31 mouse cellular contexts compared by ENCODE assay signal in genomic region chr2:148053411-148053810, GRCm38 (mm10). TPM values are rescaled to one million over a fixed set of nuclear protein-coding genes. Genes with fewer than 3 reads are reported as not detected.
"Had no signal": no experiment of that assay in that cellular context is flagged by ENCODE, and none has a peak within 500 bp of the region (broad histone marks: within the 10 kb centered on the region; RNA-seq: fewer than 3 reads in every experiment).

No protein-coding gene starts in this region.

- H3K9ac ChIP-seq: limb, embryonic 13.5 days; liver, embryonic 12.5 days; liver, embryonic 15.5 days; lung, embryonic 15.5 days; midbrain, embryonic 12.5 days; midbrain, embryonic 15.5 days; neural tube, embryonic 13.5 days had no signal

- H3K4me2 ChIP-seq: limb, embryonic 13.5 days; liver, embryonic 12.5 days; liver, embryonic 15.5 days; lung, embryonic 15.5 days; midbrain, embryonic 12.5 days; midbrain, embryonic 15.5 days; neural tube, embryonic 13.5 days had no signal

- H3K36me3 ChIP-seq: limb, embryonic 10.5 days; limb, embryonic 13.5 days; liver, embryonic 12.5 days; liver, embryonic 15.5 days; lung, embryonic 15.5 days; midbrain, embryonic 12.5 days; midbrain, embryonic 15.5 days; neural tube, embryonic 13.5 days had no signal

- H3K4me1 ChIP-seq: liver, embryonic 12.5 days; liver, embryonic 15.5 days; midbrain, embryonic 12.5 days had no signal

- H3K4me3 ChIP-seq: layer of hippocampus, adult 2 months; limb, embryonic 10.5 days; limb, embryonic 13.5 days; liver, embryonic 12.5 days; liver, embryonic 15.5 days; lung, embryonic 15.5 days; midbrain, embryonic 12.5 days; midbrain, embryonic 15.5 days; myocyte; neural tube, embryonic 13.5 days had no signal

- ATAC-seq: liver, embryonic 12.5 days; midbrain, embryonic 15.5 days had no signal

- DNase-seq: kidney, adult 2 months; kidney, postnatal 25 days; layer of hippocampus, adult 9-11 months; liver; lung, adult 18-20 months; lung, postnatal 14 days; lung, postnatal 4 days; right cerebral cortex, adult 18-20 months; right cerebral cortex, postnatal 14 days; right cerebral cortex, postnatal 4 days; thymus, adult 18-20 months; thymus, postnatal 36 days had no signal

- H3K9me3 ChIP-seq: limb, embryonic 10.5 days; limb, embryonic 13.5 days; liver, embryonic 12.5 days; liver, embryonic 15.5 days; lung, embryonic 15.5 days; midbrain, embryonic 12.5 days; midbrain, embryonic 15.5 days; neural tube, embryonic 13.5 days had no signal

- H3K27ac ChIP-seq: kidney, postnatal 0 days; layer of hippocampus, adult 2 months; limb, embryonic 10.5 days; limb, embryonic 13.5 days; liver, embryonic 12.5 days; liver, embryonic 15.5 days; lung, embryonic 15.5 days; midbrain, embryonic 12.5 days; midbrain, embryonic 15.5 days; neural tube, embryonic 13.5 days; stomach, postnatal 0 days had no signal

RNA-seq across cellular contexts. Expression of gene Foxa2, which starts 6.6 kb away (rescaled TPM):
- total RNA-seq: layer of hippocampus, adult 2 months; layer of hippocampus, postnatal 25 days; left cerebral cortex, adult 18-20 months; left cerebral cortex, postnatal 25 days; megakaryocyte progenitor cell, adult 5-6 weeks; megakaryocyte-erythroid progenitor cell, adult 5-6 weeks; monocyte, adult 5-6 weeks; neutrophil, adult 5-6 weeks had no signal
- polyA plus RNA-seq: kidney, adult 2 months; kidney, postnatal 0 days; limb, embryonic 10.5 days had no signal
